Mouse (Mus musculus) heart, embryonic 10.5 days (tissue): ENCODE data around the gene Mtch1. TPM values are rescaled to one million over a fixed set of nuclear protein-coding genes. Genes with fewer than 3 reads are reported as not detected.
A peak's percentile ranks its signal among the peaks of the same experiment; 100 is the strongest.
"Not testable (repeated sequence)": the region's sequence is repeated elsewhere in the genome, so short reads cannot be mapped to it uniquely, and the experiment has no call there.

Experiments
- DNase-seq: peaks from one replicate; pipeline ENCODE4 v3.0.0-alpha.2; 2017; ENCODE audit warnings: low spot score
- H3K27ac ChIP-seq: fragments of 300-500 bp; sonication (generic); 2 replicates; pipeline ENCODE4 v1.5.1; 2016; ENCODE audit warnings: mild to moderate bottlenecking
- H3K27me3 ChIP-seq: fragments of 300-500 bp; sonication (generic); 2 replicates; pipeline ENCODE4 v1.6.1; 2016; ENCODE audit warnings: mild to moderate bottlenecking; ENCODE audit not compliant: poor library complexity, insufficient read depth, severe bottlenecking
- H3K36me3 ChIP-seq: fragments of 300-500 bp; sonication (generic); 2 replicates; pipeline ENCODE4 v1.6.1; 2016; ENCODE audit warnings: mild to moderate bottlenecking, moderate library complexity
- H3K4me1 ChIP-seq: fragments of 300-500 bp; sonication (generic); 2 replicates; pipeline ENCODE4 v1.6.1; 2016; ENCODE audit warnings: mild to moderate bottlenecking
- H3K4me3 ChIP-seq: fragments of 300-500 bp; sonication (generic); 2 replicates; pipeline ENCODE4 v1.5.1; 2016; ENCODE audit warnings: mild to moderate bottlenecking, moderate library complexity
- H3K9me3 ChIP-seq: fragments of 300-500 bp; sonication (generic); 2 replicates; pipeline ENCODE4 v1.6.1; 2016; ENCODE audit warnings: mild to moderate bottlenecking, moderate library complexity
- WGBS: fragments of 180-500 bp; shearing (Covaris S2); methylation state at CpG from one replicate; pipeline ENCODE4 v1.1.7; 2016; 5-methylcytosine and 5-hydroxymethylcytosine counted together
- polyA plus RNA-seq: library from polyadenylated mRNA; unstranded; fragments of >200 nt; fragmentation: Nextera tagmentation; extraction: Ambion mirVana; gene quantifications from 2 replicates; pipeline ENCODE4 v1.2.1, GENCODE M21; 2016

Mtch1 gene
- polyA plus RNA-seq, 1 experiment from 2014 or later = 310 TPM

GRCm38 (mm10) chr17:29321765-29322602 is 25.8 kb downstream of the Mtch1 start:
- Histone ChIP-seq H3K4me3 (peak overlapping the region; percentile 50), H3K36me3 (no peaks in the 10 kb centered on the region), H3K27ac (peak overlapping the region; percentile 42), H3K27me3 (peaks cover 73% of the 10 kb centered on the region), H3K4me1 (peaks cover 48% of the 10 kb centered on the region), H3K9me3 (no peaks in the 10 kb centered on the region)
- WGBS = 17% methylated on average over 41 of the region's 41 CpGs
- DNase-seq = no peak

- H3K27me3 ChIP-seq = peaks cover 58% of the 10 kb centered on the region
- no peak for DNase-seq
- WGBS = 43% methylated on average over 8 of the region's 8 CpGs
These were observed 27.7 kb downstream of the Mtch1 start for GRCm38 (mm10) chr17:29319881-29320639.

GRCm38 (mm10) chr17:29319476-29319875 is 28.3 kb downstream of the Mtch1 start:
- H3K36me3 ChIP-seq = no peaks in the 10 kb centered on the region
- peaks cover 52% of the 10 kb centered on the region for H3K4me1 ChIP-seq
- no peak overlapping the region for H3K4me3 ChIP-seq
- peaks cover 55% of the 10 kb centered on the region for H3K27me3 ChIP-seq
- no peak for DNase-seq
- 77% methylated on average over 7 of the region's 7 CpGs for WGBS
- no peaks in the 10 kb centered on the region for H3K9me3 ChIP-seq
- H3K27ac ChIP-seq = peak overlapping the region; percentile 10; the same call in 1 of the 2 replicates

More at GRCm38 (mm10) chr17:29319881-29320639, 27.7 kb downstream of the Mtch1 start:
- H3K4me1 ChIP-seq = peaks cover 49% of the 10 kb centered on the region
- H3K9me3 ChIP-seq = no peaks in the 10 kb centered on the region
- H3K4me3 ChIP-seq = no peak overlapping the region
- H3K36me3 ChIP-seq = no peaks in the 10 kb centered on the region
- H3K27ac ChIP-seq = no peak overlapping the region

GRCm38 (mm10) chr17:29318731-29319250 is 28.9 kb downstream of the Mtch1 start:
- Histone ChIP-seq H3K4me3 (no peak overlapping the region), H3K9me3 (no peaks in the 10 kb centered on the region), H3K27ac (peak overlapping the region; percentile 10; the same call in 1 of the 2 replicates), H3K27me3 (peaks cover 48% of the 10 kb centered on the region), H3K36me3 (no peaks in the 10 kb centered on the region), H3K4me1 (peaks cover 52% of the 10 kb centered on the region)
- no peak for DNase-seq
- 34% methylated on average over 6 of the region's 6 CpGs for WGBS

- Histone ChIP-seq H3K27ac (peak within 1 kb of the TSS; percentile 72), H3K27me3 (peaks cover 35% of the 10 kb centered on the region), H3K4me1 (peaks cover 46% of the 10 kb centered on the region)
- not testable (repeated sequence) for H3K4me3 ChIP-seq, H3K36me3 ChIP-seq, DNase-seq, H3K9me3 ChIP-seq
- WGBS = 85% methylated on average over 3 of the region's 3 CpGs
These were observed 30.4 kb downstream of the Mtch1 start, which contains the start of gene Pi16 for GRCm38 (mm10) chr17:29317380-29317779. TSS of gene Pi16 (plus strand) at chr17:29317680.

GRCm38 (mm10) chr17:29316891-29317290 is 30.8 kb downstream of the Mtch1 start:
- 63% methylated on average over 3 of the region's 3 CpGs for WGBS
- peaks cover 30% of the 10 kb centered on the region for H3K27me3 ChIP-seq

GRCm38 (mm10) chr17:29315672-29316465 is 31.9 kb downstream of the Mtch1 start:
- H3K9me3 ChIP-seq = 0 out of 2 replicates have a peak, but pooled peaks cover 4% of the 10 kb centered on the region
- H3K4me1 ChIP-seq = peaks cover 37% of the 10 kb centered on the region
- no peak for DNase-seq
- peak overlapping the region; percentile 72 for H3K27ac ChIP-seq
- no peaks in the 10 kb centered on the region for H3K36me3 ChIP-seq
- 42% methylated on average over 9 of the region's 9 CpGs for WGBS
- H3K4me3 ChIP-seq = no peak overlapping the region
- peaks cover 20% of the 10 kb centered on the region for H3K27me3 ChIP-seq

More at GRCm38 (mm10) chr17:29316891-29317290, 30.8 kb downstream of the Mtch1 start:
- peak overlapping the region; percentile 72; the same call in 1 of the 2 replicates for H3K27ac ChIP-seq
- H3K4me1 ChIP-seq = peaks cover 41% of the 10 kb centered on the region
- no peak overlapping the region for H3K4me3 ChIP-seq
- no peak for DNase-seq
- no peaks in the 10 kb centered on the region for H3K36me3 ChIP-seq
- H3K9me3 ChIP-seq = 0 out of 2 replicates have a peak, but pooled peaks cover 4% of the 10 kb centered on the region

- H3K27ac ChIP-seq = no peak overlapping the region
- peaks cover 16% of the 10 kb centered on the region for H3K4me1 ChIP-seq
- H3K4me3 ChIP-seq = no peak overlapping the region
- no peak for DNase-seq
- H3K9me3 ChIP-seq = 0 out of 2 replicates have a peak, but pooled peaks cover 4% of the 10 kb centered on the region
- H3K36me3 ChIP-seq = no peaks in the 10 kb centered on the region
- no peaks in the 10 kb centered on the region for H3K27me3 ChIP-seq
These were observed 34.4 kb downstream of the Mtch1 start for GRCm38 (mm10) chr17:29313300-29313699.

- peaks cover 16% of the 10 kb centered on the region for H3K4me1 ChIP-seq
- 0 out of 2 replicates have a peak, but pooled peaks cover 4% of the 10 kb centered on the region for H3K9me3 ChIP-seq
- H3K27ac ChIP-seq = no peak overlapping the region
- no peaks in the 10 kb centered on the region for H3K27me3 ChIP-seq
- no peak for DNase-seq
- 97% methylated on average over 2 of the region's 2 CpGs for WGBS
- no peak overlapping the region for H3K4me3 ChIP-seq
- H3K36me3 ChIP-seq = no peaks in the 10 kb centered on the region
These were observed 35.7 kb downstream of the Mtch1 start for GRCm38 (mm10) chr17:29312082-29312481.

GRCm38 (mm10) chr17:29311602-29312001 is 36.1 kb downstream of the Mtch1 start:
- Histone ChIP-seq H3K4me3 (no peak overlapping the region), H3K36me3 (no peaks in the 10 kb centered on the region), H3K27me3 (no peaks in the 10 kb centered on the region), H3K27ac (no peak overlapping the region), H3K4me1 (peaks cover 13% of the 10 kb centered on the region), H3K9me3 (0 out of 2 replicates have a peak, but pooled peaks cover 4% of the 10 kb centered on the region)
- DNase-seq = no peak
- WGBS = 85% methylated on average over 8 of the region's 8 CpGs

GRCm38 (mm10) chr17:29310056-29310623 is 37.6 kb downstream of the Mtch1 start:
- WGBS = 81% methylated on average over 21 of the region's 21 CpGs
- 0 out of 2 replicates have a peak, but pooled peaks cover 4% of the 10 kb centered on the region for H3K9me3 ChIP-seq
- DNase-seq = no peak
- H3K4me1 ChIP-seq = peaks cover 15% of the 10 kb centered on the region
- H3K27me3 ChIP-seq = 0 out of 2 replicates have a peak, but pooled peaks cover 11% of the 10 kb centered on the region
- H3K4me3 ChIP-seq = no peak overlapping the region
- no peak overlapping the region for H3K27ac ChIP-seq
- H3K36me3 ChIP-seq = no peaks in the 10 kb centered on the region

GRCm38 (mm10) chr17:29305871-29306270 is 41.9 kb downstream of the Mtch1 start:
- Histone ChIP-seq H3K9me3 (no peaks in the 10 kb centered on the region), H3K27me3 (0 out of 2 replicates have a peak, but pooled peaks cover 11% of the 10 kb centered on the region), H3K4me3 (no peak overlapping the region), H3K36me3 (peaks cover 14% of the 10 kb centered on the region), H3K27ac (0 out of 2 replicates have a peak overlapping the region, but pooled peaks have one; percentile 32), H3K4me1 (peaks cover 35% of the 10 kb centered on the region)
- DNase-seq = no peak
- WGBS = 47% methylated on average over 7 of the region's 7 CpGs
